Mouse (Mus musculus): Measurements from ENCODE around the gene Zbtb9. TPM values are rescaled to one million over a fixed set of nuclear protein-coding genes. Genes with fewer than 3 reads are reported as not detected.

Zbtb9 gene
- polyA plus RNA-seq, 1 experiment from 2014 or later: 5.0 TPM

DNA sequence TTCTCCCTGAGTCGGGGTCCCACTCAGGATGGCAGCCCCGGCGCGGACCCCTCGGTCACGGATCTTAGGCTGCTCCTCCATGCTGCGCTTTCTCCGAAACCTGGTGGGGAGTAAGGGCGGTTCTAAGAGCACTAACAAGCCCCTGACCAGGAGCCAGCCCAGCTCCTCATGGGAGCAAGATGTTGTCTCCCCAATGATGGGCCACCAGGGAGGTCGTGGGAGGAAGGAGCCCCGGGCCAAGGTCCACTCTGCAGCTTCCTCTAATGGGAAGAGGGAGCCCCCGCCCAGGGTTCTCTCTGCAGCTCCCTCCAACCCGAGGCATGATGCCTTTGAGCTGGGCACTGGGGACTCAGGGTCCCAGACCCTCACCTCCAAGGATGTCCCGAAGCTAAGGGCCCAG, 56.5 kb downstream of the Zbtb9 start:
- H3K27me3 ChIP-seq: no peaks in the 10 kb centered on the region
- H3K27ac ChIP-seq (replicated peaks): no peak overlapping the region
- H3K36me3 ChIP-seq (replicated peaks): peaks cover 9% of the 10 kb centered on the region; the same call in 1 of the 2 replicates
- no peak overlapping the region for H3K4me3 ChIP-seq (replicated peaks)
- H3K4me2 ChIP-seq: no peak overlapping the region
- no peak for ATAC-seq (ENCODE audit: insufficient read depth)
- no peaks in the 10 kb centered on the region for H3K9me3 ChIP-seq (replicated peaks)
- 74% methylated on average over 14 of the region's 14 CpGs for WGBS (ENCODE audit: insufficient replicate concordance)
- H3K9ac ChIP-seq: no peak overlapping the region
- H3K4me1 ChIP-seq (replicated peaks): peaks cover 42% of the 10 kb centered on the region

DNA sequence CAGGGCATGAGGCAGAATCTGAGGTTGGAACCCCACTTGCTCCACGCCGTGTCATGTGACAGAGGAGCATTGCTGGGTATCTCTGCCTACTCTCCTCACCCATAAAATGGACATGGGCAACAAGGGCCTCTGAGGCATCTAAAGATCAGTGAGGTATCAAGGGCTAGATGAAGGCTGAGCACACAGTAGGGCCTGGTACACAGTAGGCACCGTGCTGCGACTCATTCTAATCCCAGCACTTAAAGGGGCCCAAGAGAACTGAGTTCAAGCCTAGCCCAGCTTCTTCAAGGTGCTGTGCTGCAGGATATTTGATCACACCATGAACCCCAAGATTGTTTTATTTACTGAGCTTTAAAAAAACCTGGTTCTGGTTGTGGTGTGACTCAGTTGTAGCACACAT, 57.9 kb downstream of the Zbtb9 start:
- Histone ChIP-seq H3K4me1 (replicated peaks) (peaks cover 43% of the 10 kb centered on the region), H3K9me3 (replicated peaks) (no peaks in the 10 kb centered on the region), H3K27me3 (no peaks in the 10 kb centered on the region), H3K4me2 (no peak overlapping the region), H3K36me3 (replicated peaks) (no peaks in the 10 kb centered on the region), H3K27ac (replicated peaks) (no peak overlapping the region), H3K9ac (no peak overlapping the region), H3K4me3 (replicated peaks) (no peak overlapping the region)
- 85% methylated on average over 4 of the region's 4 CpGs for WGBS (ENCODE audit: insufficient replicate concordance)
- ATAC-seq (ENCODE audit: insufficient read depth): no peak

DNA sequence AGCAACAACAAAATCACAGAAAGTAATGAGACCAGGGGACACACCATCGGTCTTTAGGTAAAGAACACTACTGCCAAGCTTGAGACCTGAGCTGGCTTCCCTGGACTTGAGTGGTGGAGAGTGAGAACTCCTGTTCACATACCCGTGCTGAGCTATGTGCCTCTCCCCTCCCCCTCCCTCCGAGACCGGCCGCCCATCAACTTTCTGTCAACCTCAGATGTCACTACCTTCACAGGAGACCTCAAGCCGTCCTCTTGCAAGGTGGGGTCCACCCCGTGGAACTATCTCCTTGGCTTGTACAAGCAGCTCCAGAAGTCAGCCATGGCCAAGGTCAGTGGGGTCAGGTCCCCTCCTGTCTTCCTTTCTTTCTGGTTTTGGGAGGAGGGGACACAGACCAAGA, 59.4 kb downstream of the Zbtb9 start:
- H3K27ac ChIP-seq (replicated peaks): no peak overlapping the region
- no peak for ATAC-seq (ENCODE audit: insufficient read depth)
- no peak overlapping the region for H3K9ac ChIP-seq
- H3K9me3 ChIP-seq (replicated peaks): no peaks in the 10 kb centered on the region
- H3K36me3 ChIP-seq (replicated peaks): no peaks in the 10 kb centered on the region
- WGBS (ENCODE audit: insufficient replicate concordance): 48% methylated on average over 7 of the region's 7 CpGs
- peak overlapping the region; percentile 42 for H3K4me2 ChIP-seq
- H3K27me3 ChIP-seq: no peaks in the 10 kb centered on the region
- peaks cover 29% of the 10 kb centered on the region for H3K4me1 ChIP-seq (replicated peaks)
- H3K4me3 ChIP-seq (replicated peaks): no peak overlapping the region

- H3K27me3 ChIP-seq: no peaks in the 10 kb centered on the region
- 0% methylated on average over 14 of the region's 14 CpGs for WGBS (ENCODE audit: insufficient replicate concordance)
- H3K9me3 ChIP-seq (replicated peaks): no peaks in the 10 kb centered on the region
- H3K9ac ChIP-seq: no peak overlapping the region
- no peak for ATAC-seq (ENCODE audit: insufficient read depth)
- H3K4me1 ChIP-seq (replicated peaks): peaks cover 24% of the 10 kb centered on the region
- no peak overlapping the region for H3K27ac ChIP-seq (replicated peaks)
- H3K4me3 ChIP-seq (replicated peaks): no peak overlapping the region
- H3K4me2 ChIP-seq: peak overlapping the region; percentile 42
- H3K36me3 ChIP-seq (replicated peaks): no peaks in the 10 kb centered on the region
These were observed 59.9 kb downstream of the Zbtb9 start for GRCm38 (mm10) chr17:27032869-27033268.

GRCm38 (mm10) chr17:27036465-27036864, 63.5 kb downstream of the Zbtb9 start:
- no peak overlapping the region for H3K27ac ChIP-seq (replicated peaks)
- ATAC-seq (ENCODE audit: insufficient read depth): no peak
- 37% methylated on average over 7 of the region's 7 CpGs for WGBS (ENCODE audit: insufficient replicate concordance)

DNA sequence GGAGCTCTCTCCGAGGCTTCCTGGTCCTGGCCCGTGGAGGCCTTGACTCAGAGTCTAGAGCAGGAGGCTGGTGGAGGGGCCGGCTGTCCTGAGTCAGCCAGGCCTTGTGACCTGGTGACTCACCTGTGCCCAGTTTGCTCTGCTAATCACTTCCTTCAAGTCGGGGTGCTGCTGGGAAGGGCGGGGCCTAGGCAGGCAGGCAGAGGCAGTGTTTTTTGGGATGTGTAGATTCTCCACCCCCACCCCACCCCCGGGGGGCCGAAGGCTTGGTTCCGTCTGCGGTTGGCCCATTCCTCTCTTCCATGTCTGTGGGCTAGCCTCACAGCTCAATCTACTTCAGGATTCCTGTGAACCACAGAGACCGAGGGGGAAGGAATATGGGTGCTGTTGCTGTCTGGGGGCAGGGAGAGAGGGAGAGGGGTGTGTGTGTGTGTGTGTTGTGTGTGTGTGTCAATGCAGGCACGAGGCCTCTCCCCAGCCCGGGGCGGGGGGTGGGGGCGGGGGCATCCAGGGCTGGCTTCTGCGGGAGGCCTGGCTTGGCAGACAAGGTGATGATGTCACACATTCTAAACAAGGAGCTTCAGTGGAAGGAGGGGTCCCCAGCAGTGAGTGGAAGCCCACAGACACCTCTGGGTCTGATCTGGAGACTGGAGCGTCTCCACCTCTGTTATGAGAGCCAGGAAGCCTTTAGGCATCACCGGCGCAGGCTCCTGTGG, 65.5 kb downstream of the Zbtb9 start:
- Histone ChIP-seq H3K9me3 (replicated peaks) (no peaks in the 10 kb centered on the region), H3K9ac (no peak overlapping the region), H3K27ac (replicated peaks) (no peak overlapping the region), H3K4me1 (replicated peaks) (0 out of 2 replicates have a peak, but pooled peaks cover 9% of the 10 kb centered on the region), H3K4me3 (replicated peaks) (no peak overlapping the region), H3K4me2 (no peak overlapping the region), H3K36me3 (replicated peaks) (no peaks in the 10 kb centered on the region), H3K27me3 (no peaks in the 10 kb centered on the region; the same call in 1 of the 2 replicates)
- no peak for ATAC-seq (ENCODE audit: insufficient read depth)
- WGBS (ENCODE audit: insufficient replicate concordance): 47% methylated on average over 18 of the region's 18 CpGs

More at GRCm38 (mm10) chr17:27036465-27036864, 63.5 kb downstream of the Zbtb9 start:
- Histone ChIP-seq H3K4me2 (no peak overlapping the region), H3K27me3 (no peaks in the 10 kb centered on the region; the same call in 1 of the 2 replicates), H3K36me3 (replicated peaks) (no peaks in the 10 kb centered on the region), H3K9me3 (replicated peaks) (no peaks in the 10 kb centered on the region), H3K4me1 (replicated peaks) (peaks cover 10% of the 10 kb centered on the region; the same call in 1 of the 2 replicates), H3K9ac (no peak overlapping the region), H3K4me3 (replicated peaks) (no peak overlapping the region)

GRCm38 (mm10) chr17:27039432-27040102, 66.6 kb downstream of the Zbtb9 start:
- Histone ChIP-seq H3K9me3 (replicated peaks) (no peaks in the 10 kb centered on the region), H3K27me3 (no peaks in the 10 kb centered on the region; the same call in 1 of the 2 replicates), H3K36me3 (replicated peaks) (no peaks in the 10 kb centered on the region), H3K4me2 (no peak overlapping the region), H3K4me1 (replicated peaks) (0 out of 2 replicates have a peak, but pooled peaks cover 9% of the 10 kb centered on the region), H3K27ac (replicated peaks) (no peak overlapping the region), H3K4me3 (replicated peaks) (no peak overlapping the region), H3K9ac (no peak overlapping the region)
- 54% methylated on average over 10 of the region's 10 CpGs for WGBS (ENCODE audit: insufficient replicate concordance)
- ATAC-seq (ENCODE audit: insufficient read depth): no peak

DNA sequence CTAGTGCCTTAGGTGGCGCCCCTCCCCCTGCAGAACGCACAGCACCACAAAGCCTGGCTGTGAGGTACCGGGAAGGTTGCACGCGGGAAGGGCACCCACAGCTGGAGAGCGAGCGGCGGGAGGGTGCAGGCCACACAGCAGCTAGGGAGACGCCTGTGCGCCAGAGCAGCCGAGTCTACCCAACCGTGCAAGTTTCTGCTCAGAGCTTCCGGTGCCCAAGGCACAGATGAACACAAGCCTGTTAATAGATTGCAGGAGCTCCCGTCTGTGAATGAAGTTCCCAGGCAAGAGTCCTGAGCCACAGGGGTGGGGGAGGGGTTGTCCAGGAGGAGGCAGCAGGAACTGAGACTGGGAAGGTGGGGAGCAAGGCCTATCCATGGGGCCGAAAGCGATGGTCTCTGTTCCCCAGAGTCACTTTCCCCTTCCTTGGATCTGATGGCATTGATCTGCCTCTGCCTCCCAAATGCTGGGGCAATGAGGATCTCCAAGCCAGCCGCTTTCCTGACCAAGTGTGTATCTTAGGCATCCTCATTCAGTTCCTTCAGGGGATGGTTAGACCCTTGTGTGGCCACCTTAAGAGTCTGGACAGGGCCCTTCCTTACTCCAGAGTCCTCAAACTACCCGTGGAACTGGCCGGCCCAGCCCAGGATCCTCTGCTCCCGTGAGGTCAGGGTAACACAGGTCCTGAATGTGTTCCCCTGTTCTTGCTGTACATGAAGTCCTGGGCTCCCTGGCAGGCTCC, 67.5 kb downstream of the Zbtb9 start:
- no peak overlapping the region for H3K4me2 ChIP-seq

GRCm38 (mm10) chr17:27041046-27041786, 68.2 kb downstream of the Zbtb9 start:
- Histone ChIP-seq H3K9ac (no peak overlapping the region), H3K4me2 (no peak overlapping the region), H3K4me1 (replicated peaks) (0 out of 2 replicates have a peak, but pooled peaks cover 4% of the 10 kb centered on the region), H3K4me3 (replicated peaks) (no peak overlapping the region), H3K27me3 (no peaks in the 10 kb centered on the region; the same call in 1 of the 2 replicates), H3K36me3 (replicated peaks) (no peaks in the 10 kb centered on the region), H3K9me3 (replicated peaks) (no peaks in the 10 kb centered on the region), H3K27ac (replicated peaks) (no peak overlapping the region)
- WGBS (ENCODE audit: insufficient replicate concordance): 52% methylated on average over 13 of the region's 13 CpGs
- ATAC-seq (ENCODE audit: insufficient read depth): no peak

More for the DNA sequence above, 67.5 kb downstream of the Zbtb9 start:
- 34% methylated on average over 20 of the region's 20 CpGs for WGBS (ENCODE audit: insufficient replicate concordance)
- no peak for ATAC-seq (ENCODE audit: insufficient read depth)
- Histone ChIP-seq H3K27ac (replicated peaks) (no peak overlapping the region), H3K27me3 (no peaks in the 10 kb centered on the region; the same call in 1 of the 2 replicates), H3K36me3 (replicated peaks) (no peaks in the 10 kb centered on the region), H3K4me1 (replicated peaks) (0 out of 2 replicates have a peak, but pooled peaks cover 4% of the 10 kb centered on the region), H3K9ac (no peak overlapping the region), H3K9me3 (replicated peaks) (no peaks in the 10 kb centered on the region), H3K4me3 (replicated peaks) (no peak overlapping the region)

DNA sequence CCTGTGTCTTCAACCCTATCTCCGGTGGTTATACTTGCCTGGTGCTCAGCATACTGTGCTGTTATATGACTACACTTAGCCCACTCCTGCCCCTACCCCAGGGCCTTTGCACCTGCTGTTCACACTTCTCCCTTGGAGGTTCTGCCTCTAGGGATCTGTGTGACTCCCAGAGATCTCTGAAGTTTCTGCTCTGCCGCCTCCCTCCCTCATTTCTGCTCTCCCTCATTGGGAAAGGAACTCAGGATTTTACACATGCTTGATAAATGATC, 68.8 kb downstream of the Zbtb9 start:
- 53% methylated on average over 2 of the region's 2 CpGs for WGBS (ENCODE audit: insufficient replicate concordance)

More for the DNA sequence above, 68.8 kb downstream of the Zbtb9 start:
- Histone ChIP-seq H3K4me1 (replicated peaks) (0 out of 2 replicates have a peak, but pooled peaks cover 4% of the 10 kb centered on the region), H3K4me2 (no peak overlapping the region), H3K9ac (no peak overlapping the region), H3K9me3 (replicated peaks) (no peaks in the 10 kb centered on the region), H3K27ac (replicated peaks) (no peak overlapping the region), H3K4me3 (replicated peaks) (no peak overlapping the region), H3K27me3 (no peaks in the 10 kb centered on the region; the same call in 1 of the 2 replicates), H3K36me3 (replicated peaks) (no peaks in the 10 kb centered on the region)
- ATAC-seq (ENCODE audit: insufficient read depth): no peak

Data from liver, embryonic 15.5 days (tissue).